Mouse (Mus musculus) stomach, postnatal 0 days (tissue): ENCODE data around the gene Serinc3.

Experiments used
- CTCF ChIP-seq: IDR thresholded peaks from 2 replicates; pipeline ENCODE4 v1.5.1; 2016; ENCODE audit warnings: antibody characterized with exemption, low read depth, mild to moderate bottlenecking, moderate library complexity
- EP300 ChIP-seq: optimal IDR thresholded peaks from 2 replicates; pipeline ENCODE3; 2016; ENCODE audit warnings: antibody characterized with exemption

- TF ChIP-seq CTCF (no peak), EP300 (no peak)
Measured at GRCm38 (mm10) chr2:163674397-163674796, 29.5 kb upstream of the Serinc3 start.
